Mouse (Mus musculus): ENCODE measurements around the gene Slc22a17.

Slc22a17 gene

DNA sequence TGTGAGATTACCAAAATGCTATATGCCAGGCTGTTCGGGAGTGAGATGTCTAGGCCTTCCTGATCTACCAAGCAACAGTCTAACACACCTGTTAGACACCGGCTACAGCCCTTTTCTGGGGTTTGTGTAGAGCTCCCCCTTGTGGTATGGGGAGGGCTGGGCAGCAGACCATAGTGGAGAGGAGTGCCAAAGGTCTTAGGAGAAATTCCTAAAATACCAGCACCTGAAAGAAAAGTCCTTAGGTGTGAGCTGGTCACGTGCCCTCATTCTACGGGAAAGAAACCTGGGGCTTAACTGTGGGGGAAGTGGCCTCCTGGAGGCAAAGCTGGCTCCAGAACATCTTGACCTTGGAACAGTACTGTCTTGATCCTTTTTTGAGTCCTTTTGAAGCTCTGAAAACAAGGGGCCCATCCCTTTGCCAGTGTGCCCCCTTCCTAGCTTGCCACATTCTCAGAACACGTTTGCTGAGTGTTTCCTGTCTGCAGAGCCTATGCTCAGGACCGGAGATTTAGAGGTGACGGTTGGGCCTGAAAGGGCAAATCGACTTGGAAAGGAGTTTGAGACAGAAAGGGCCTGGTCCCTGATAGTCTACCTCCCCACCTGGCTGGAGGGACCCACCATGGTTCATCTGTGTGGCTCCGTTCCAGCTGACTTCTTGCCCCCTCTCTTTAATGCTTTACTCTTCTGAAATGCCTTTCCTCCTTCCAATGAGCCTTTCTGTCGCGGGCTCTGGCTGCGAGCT is 26.7 kb upstream of the Slc22a17 start:
- peak; percentile 52 for DNase-seq (ENCODE audit: low spot score)

GRCm38 (mm10) chr14:54938431-54939219 is 25.7 kb upstream of the Slc22a17 start:
- no peak for DNase-seq (ENCODE audit: low spot score)

DNA sequence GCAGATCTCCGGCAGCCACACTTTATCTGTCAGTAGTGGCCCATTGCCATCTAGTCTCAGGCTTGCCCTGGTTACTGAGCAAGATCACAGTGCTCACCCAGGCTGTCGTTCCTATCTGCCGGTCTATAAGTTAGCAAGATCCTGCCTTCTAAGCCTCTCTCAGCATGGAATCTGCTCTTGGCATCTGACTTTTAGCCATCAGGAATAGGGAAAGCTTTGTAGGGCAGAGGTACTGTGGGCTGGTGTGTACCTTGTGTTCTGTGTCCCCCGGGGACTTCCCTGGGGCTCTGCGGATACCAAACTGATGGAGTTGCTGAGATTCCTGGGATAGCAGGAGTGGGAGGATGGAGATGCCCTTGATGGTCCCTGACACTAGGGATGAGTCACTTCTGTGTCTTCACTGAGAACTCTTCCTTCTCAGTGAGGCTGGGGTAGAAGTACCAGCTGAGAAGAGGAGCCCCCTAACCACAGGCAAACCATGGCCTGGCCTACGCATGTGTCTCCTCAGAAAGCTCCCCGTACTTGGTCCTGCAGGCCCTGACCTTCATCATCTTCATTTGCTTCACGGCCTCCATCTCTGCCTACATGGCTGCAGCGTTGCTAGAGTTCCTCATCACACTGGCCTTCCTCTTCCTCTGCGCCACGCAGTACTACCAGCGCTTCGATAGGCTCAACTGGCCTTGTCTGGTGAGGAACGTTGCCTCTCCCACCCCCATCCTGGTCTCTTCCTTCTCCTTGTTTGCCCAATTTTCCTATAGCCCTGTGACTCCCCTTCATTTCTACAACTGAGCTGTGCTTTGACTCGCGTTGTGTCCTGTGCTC is 24.6 kb upstream of the Slc22a17 start:
- DNase-seq (ENCODE audit: low spot score) = no peak

DNA sequence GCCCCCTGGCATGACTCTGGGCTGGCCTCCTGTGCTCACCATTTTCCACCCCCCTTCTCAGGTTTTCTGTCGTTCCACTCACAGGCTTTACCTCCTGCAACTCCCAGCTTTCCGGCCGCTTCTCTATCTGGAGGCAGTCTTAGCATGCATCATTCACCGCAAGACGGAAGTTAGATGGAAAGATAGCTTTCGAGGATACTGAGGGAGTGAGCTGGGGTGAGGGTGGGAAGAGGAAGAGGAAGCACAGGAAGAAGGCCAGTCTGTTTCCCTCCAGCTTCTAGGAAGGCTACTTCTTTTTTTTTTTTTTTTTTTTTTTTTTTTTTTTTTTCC is 23.9 kb upstream of the Slc22a17 start:
- DNase-seq (ENCODE audit: low spot score) = no peak

- DNase-seq (ENCODE audit: low spot score) = no peak
Observed at GRCm38 (mm10) chr14:54935904-54936830, 23.2 kb upstream of the Slc22a17 start, which contains the start of gene Cmtm5. Gene Cmtm5 (plus strand): TSS chr14:54936261.

DNA sequence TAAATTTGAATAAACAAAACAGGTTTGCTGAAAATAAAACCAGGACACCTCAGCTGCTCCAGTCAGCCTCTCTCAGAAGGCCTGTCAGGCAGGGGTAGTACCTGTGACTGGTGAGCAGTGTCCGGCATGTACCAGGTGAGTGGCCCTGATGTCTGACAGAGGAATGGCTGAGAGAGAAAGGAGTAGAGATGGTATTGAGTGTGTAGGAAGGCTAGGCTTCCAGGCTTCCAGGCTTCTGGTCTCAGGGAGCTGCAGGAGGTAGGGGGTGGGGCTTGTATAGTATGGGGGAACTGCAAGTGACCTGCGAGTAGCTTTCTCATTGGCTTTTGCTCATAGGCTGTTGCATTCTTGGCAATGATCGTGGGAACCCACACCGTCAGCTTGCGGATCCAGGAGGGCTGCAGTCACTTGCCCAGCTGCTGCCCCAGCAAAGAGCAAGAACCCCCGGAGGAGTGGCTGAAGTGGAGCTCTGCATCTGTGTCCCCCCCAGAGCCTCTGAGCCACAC is 19.8 kb upstream of the Slc22a17 start, which contains the start of gene Il25:
TSS of gene Il25 (plus strand) at position 51 of the 506 bp plus-strand sequence.
- DNase-seq (ENCODE audit: low spot score) = no peak

DNA sequence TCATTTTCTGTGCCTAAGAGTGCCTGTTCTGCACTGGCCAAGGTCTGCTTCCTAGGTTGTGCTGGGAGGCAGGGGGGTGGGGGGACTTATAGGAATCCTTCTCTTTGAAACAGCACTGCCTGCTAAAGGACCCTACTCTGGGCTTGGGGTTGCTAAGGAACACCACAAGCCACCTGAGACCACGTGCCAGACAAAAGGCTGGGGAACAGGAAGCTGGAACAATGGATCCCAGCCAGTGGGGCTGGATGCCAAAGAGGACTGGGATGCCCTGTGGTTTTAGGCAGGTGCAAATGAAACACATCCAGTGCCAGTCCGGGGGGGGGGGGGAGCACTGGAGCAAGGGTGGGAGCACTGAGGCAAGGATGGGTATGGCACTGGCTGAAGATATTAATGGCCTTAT is 17.5 kb upstream of the Slc22a17 start:
- no peak for DNase-seq (ENCODE audit: low spot score)

GRCm38 (mm10) chr14:54929801-54930200 is 16.9 kb upstream of the Slc22a17 start:
- DNase-seq (ENCODE audit: low spot score) = no peak

GRCm38 (mm10) chr14:54927296-54927695 is 14.4 kb upstream of the Slc22a17 start:
- DNase-seq (ENCODE audit: low spot score) = no peak

GRCm38 (mm10) chr14:54926401-54927158 is 13.6 kb upstream of the Slc22a17 start:
- no peak for DNase-seq (ENCODE audit: low spot score)

DNA sequence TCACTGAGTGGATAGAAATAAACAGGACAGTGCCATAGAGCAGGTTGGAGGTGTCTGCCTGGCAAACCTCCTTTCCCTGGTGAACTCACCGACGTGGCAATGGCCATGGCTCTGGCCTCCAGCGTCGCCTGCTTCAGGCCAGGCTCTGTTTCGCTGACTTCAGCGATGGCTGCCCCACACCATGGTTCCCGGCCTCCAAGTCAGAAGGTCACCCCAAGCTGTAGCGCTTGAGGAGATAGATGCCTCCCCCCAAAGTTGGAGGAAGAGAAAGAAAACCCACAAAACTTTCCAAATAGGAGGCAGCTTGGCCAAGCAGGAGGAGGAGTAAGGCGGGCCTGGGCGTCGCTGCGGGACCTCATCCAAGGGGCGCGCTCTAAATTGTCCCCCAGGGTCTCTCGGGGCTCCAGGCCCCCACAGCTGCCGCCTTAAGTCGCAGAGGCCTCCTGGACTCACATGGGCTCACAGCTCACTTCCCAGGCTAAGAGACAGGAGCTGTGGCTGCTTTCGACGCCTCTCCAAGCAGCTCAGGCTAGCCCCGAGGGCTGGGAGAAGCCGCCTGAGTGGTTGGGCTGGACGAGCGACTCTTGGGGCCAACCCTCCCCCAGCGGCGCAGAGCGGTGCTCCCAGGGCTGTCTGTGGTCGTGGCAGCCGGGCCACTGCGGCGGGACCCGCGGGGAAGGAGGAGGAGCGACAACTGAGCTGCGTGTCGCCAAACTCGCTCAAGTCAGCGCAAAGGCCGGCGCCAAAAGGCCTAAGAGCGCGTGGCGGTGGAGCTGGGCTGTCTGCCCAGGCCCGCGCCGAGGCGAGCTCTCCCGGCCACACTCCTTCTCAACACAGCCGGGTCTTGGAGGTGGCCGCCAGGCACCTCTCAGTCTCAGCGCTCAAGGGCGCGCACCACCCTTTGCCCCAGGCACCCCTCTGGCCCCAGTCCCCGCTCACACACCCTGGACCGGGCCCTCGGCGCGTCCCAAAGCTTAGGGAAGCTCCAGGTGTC is 12.7 kb upstream of the Slc22a17 start, which contains the start of gene Efs:
TSS of gene Efs (minus strand) at position 778 of the 994 bp plus-strand sequence.
- DNase-seq (ENCODE audit: low spot score) = no peak

GRCm38 (mm10) chr14:54924641-54925348 is 11.9 kb upstream of the Slc22a17 start:
- peak; percentile 40 for DNase-seq (ENCODE audit: low spot score)

- DNase-seq (ENCODE audit: low spot score) = no peak
Observed at GRCm38 (mm10) chr14:54920076-54920685, 7.2 kb upstream of the Slc22a17 start.

DNA sequence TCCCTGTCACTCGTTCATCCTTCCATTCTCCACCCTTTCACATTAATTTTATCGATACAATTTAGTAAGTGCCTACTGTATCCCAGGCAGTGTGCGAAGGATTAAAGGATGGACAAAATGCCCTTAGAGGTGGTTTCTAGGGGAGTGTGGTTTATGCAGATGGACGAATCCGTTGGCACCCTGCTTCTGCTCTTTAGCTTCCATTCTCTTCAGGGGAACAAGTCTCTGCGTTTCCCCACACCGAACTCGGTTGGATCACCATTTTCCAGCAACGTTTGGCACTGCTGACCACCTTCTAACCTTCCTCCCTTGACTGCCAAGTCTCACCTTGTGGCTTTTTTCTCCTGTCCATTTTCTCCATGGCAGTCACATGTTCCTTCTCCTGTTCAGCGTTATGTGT is 411 bp upstream of the Slc22a17 start:
- no peak for DNase-seq (ENCODE audit: low spot score)

- DNase-seq (ENCODE audit: low spot score) = no peak
Observed at GRCm38 (mm10) chr14:54912109-54912850, 652 bp downstream of the Slc22a17 start.

DNA sequence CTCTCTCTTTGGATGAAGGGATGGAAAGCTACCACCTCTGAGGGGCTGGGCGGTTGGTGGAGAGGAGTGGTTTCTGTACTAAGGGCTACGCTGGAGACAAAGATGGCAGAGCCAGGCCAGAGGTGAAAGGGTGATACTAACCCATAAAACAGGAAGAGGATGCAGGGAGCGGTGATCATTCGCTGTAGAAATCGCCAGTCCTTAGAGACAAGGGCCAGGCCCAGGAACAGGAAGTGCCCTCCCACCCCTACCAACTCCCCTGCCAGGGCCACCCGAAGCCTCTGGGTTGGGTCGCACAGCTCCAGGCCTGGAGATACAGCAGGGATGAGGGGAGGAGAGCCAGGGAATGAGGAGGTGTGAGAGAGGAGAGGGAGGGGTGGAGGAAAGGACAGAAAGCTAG is 4.2 kb downstream of the Slc22a17 start:
- no peak for DNase-seq (ENCODE audit: low spot score)

DNA sequence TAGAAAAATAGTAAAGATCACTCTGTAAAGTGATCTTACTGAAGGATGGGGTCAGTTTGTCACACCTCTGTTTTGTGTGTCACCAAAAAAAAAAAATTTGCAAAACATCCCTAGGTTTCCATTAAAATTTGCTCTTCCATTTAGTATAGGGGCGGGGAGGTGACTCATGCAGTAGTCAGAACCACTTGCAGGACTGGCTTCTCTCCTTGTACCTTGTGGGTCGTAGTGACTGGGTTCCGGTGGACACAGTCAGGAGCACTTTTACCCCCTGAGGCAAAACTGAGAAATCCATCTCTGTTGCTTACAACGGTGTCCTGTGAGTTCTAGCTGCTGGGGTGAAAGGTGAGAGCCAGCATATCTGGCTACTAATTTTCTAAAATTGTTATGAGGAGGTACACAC is 9.3 kb downstream of the Slc22a17 start:
- no peak for DNase-seq (ENCODE audit: low spot score)

Measured in c-Kit-positive CD71-positive TER-119-positive erythroid progenitor cells, embryonic 14.5 days (primary cell).